Mouse (Mus musculus): ENCODE measurements at regions not wholly inside any gene's neighbourhood (a gene's known extent, or its start where the extent isn't known, plus 50 kb on each side); places are given as distances from the start of the nearest gene placed in this dataset.
A peak's percentile ranks its signal among the peaks of the same experiment; 100 is the strongest.

GRCm38 (mm10) chr1:44957125-44957524 is 354.2 kb upstream of the Col3a1 start:
- DNase-seq: no peak

DNA sequence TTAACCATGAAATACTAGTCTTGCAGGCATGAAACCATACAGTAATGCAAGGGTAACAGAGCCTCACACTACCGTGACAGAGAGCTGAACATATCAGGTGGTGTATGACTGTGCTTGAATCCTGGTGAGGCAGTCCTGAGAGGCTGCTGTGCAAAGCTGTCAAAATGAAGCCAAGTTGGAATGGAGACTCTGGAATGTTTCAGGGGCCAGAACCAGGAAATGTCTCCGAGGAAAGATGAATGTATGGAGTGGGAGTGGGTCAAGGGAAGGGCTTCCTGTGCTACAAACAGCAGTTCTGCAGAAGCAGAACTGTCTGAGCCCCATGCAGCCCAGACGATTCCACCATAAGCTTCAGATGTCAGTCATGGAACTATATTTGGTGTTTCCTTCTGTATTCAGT is 324.2 kb upstream of the Col3a1 start:
- no peak for DNase-seq

DNA sequence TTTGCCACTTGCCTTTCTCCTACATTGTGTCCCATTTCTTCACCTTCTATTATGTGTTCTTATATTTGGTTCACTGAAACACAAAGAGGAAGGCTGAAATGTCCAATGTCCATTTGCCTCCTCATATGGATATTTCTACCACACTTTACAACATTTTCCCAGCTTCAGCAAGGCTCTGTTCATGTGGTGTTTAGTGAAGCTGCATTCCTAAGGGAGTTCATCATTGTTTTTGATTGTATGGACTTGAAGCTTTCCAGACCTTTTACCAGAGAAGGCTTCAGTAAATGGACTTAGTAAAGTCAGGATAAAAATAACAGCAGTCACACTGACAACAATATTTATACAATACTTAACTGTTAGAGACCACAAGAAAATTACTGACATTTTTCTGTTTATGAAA is 290.8 kb upstream of the Col3a1 start:
- DNase-seq: no peak

DNA sequence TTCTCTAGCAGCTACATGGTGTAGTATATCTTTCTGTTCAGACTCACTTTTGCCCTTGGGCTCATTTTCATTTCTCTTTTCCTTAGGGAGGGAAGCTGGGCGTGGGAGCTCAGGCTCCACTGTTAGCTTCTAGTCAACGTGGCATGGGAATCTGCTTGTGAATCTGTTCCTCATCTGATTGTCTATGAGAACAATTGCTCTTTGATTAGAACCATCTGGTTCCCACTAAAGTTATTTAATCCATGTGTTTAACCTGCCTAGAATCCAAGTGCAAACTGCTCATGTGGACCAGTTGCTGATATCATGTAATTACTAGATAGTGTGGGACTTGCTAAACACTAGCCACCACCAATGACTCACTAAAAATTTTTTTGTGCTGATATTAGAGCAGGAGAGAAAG is 290.1 kb upstream of the Col3a1 start:
- DNase-seq: peak; percentile 12

DNA sequence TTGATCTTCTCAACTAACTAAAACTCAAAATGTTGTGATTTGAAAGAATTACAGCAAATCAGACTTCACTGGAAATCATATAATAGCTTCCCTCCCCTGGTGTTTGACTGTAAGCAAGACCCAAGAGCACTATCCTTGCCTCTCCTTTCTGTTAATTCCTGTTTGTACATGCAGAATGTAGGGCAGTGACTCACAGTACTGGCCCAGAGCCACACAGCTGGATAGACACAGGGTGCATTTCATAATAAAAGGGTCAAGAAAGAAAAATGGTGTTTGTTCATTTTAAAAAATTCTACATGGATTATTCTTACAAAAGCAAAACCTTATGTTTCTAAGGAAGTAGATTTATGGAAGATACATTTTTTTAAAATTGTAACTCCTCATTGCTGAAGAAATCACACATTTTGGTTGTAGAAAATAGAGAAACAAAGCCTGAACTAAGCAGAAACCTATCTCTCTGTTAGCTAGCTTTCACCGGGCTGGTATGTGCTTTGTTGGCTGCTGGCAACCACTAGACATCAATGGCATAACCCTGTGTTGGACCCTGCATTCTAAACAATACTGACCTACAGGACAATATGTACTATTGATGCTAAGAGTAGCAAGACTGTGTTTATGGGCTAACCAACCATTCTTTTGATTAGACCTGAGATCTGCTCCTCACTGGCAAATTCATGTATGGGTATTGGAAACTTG is 289.0 kb upstream of the Col3a1 start:
- peak; percentile 75 for DNase-seq

DNA sequence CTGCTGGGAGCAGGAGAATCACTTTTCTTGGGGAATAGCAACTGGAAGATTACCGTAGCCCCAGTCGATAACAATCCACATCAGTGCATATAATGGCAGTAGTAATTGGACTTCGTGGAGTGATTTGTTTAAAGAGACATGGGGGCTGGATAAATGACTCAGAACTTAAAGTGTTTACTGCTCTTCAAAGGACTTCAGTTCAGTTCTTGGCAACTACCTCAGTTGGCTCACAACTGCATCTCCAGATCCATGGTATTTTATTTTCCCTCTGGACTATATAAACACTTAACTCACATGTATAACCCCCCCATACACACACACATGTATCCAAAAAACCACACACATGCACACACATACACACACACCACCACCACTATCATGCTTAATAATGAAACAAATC is 288.0 kb upstream of the Col3a1 start:
- no peak for DNase-seq

GRCm38 (mm10) chr1:45031436-45032027 is 279.8 kb upstream of the Col3a1 start:
- DNase-seq: no peak

- DNase-seq: no peak
Measured at GRCm38 (mm10) chr1:45033343-45033742, 278.0 kb upstream of the Col3a1 start.

DNA sequence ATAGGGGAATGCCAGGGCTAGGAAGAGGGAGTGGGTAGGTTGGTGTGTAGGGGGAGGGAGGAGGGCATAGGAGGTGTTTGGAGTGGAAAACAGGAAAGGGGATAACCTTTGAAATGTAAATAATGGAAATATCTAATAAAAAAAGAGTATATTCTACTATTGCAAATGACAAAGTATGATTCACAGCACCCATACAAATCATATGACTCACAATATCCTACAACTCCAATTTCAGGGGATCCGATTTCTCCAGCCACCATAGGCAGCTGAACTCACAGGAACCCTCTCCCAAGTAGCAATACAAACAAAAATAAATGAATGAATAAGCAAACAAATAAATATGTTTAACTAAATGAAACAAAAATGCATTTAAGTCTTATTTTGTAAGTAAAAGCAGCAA is 270.0 kb upstream of the Col3a1 start:
- no peak for DNase-seq

GRCm38 (mm10) chr1:45041815-45042214 is 269.5 kb upstream of the Col3a1 start:
- no peak for DNase-seq

GRCm38 (mm10) chr1:45043245-45043926 is 268.0 kb upstream of the Col3a1 start:
- DNase-seq: peak; percentile 24

DNA sequence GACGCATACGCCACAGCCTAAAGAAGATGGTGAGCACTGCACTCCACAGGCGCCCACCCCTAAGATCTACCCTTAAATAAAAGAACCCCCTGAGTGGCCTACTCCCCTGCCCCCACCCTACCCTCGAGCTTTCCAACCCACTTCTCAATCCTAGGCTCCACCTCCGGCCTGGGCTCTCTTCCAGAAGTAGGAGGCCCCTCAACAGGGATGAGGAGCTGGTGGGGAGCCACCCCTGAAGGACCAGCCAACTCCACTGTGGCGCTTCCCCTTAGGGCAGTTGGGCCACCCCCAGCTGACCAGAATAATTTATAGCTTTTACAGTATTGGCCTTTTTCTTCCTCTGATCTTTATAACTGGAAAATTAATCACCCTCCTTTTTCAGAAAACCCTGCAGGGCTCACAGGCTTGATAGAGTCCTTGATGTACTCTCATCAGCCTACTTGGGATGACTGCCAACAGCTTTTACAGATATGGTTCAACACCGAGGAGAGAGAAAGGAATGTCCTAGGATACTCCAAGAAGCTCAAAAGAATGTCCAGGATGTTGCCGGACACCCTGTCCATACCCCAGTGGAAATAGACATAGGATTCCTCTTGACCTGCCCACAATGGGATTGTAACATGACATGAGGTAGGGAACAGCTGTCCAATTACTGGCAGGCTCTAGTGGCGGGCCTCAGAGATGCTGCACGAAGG is 220.3 kb upstream of the Col3a1 start:
- DNase-seq: no peak

GRCm38 (mm10) chr1:45100966-45101365 is 210.4 kb upstream of the Col3a1 start:
- DNase-seq: no peak

DNA sequence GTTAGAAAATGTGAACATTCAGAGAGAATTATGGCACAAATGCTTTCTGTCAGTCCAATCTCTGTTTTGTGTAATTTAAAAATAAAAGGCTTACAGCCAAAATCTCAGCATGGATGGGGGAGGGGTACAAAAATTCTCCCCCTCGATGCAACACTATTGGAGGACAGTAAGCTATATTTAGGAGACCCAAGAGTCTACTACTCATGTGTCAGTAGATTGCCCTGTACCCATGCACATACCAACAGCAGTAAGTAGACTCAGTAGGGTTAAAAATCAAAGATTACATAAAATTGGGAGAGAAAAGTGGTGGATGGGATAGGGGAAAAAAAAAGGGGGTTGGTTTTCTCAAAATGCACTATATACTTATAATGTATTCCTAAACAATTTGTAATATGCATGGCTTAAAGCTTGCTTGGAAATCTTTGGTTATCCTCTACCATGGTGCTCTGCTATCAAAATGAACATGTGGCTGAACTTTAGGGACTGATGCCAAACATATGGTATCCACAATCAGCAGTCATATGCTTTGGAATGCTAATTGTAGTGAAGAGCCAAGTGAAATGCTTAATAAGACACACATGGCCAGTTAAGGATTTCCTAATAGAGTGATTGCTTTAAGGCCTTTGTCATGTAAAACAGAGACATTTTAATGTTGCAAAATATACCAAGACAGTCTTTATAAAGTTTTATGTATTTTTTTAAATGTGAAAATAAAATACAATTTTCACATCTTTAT is 194.8 kb upstream of the Col3a1 start:
- no peak for DNase-seq

DNA sequence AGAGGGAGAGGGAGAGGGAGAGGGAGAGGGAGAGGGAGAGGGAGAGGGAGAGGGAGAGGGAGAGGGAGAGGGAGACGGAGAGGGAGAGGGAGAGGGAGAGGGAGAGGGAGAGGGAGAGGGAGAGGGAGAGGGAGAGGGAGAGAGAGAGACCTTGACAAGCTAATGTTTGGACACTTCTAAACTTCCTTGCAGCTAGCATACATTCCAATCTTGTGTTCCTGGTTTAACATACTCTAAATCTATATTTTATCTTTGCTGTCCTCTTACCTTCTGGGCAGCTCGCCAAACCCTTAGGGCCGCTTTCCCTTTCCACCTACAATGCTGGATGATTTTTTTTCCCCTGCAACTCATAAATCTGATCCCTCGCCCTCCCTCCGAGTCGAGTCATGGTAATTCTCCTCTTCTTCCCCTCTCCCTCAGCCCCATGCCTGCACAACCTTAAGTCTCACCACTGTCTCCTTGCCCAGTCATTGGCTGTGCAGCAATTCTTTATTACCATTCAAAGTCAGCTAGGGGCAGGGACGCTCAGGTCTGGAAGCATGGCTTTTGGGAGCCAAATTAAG is 176.1 kb upstream of the Col3a1 start:
- no peak for DNase-seq

DNA sequence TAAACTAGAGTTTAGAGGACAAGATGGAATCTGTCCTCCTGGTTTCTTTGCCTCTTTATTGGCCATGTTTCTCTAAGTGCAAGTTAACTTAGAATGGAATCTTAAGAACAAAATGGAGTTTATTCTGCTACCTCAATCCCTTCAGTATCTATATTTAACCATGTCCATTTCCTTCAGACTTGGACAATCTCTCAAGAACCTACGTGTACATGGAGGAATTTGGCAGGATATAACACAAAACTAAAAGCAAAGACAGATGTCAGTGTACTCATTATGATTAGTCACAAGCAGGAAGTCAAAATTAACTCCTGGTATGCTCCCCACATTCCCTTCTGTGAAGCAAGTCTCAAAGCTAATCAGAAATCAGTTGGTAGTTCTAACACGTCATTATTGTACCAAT is 164.3 kb upstream of the Col3a1 start:
- DNase-seq: no peak

DNA sequence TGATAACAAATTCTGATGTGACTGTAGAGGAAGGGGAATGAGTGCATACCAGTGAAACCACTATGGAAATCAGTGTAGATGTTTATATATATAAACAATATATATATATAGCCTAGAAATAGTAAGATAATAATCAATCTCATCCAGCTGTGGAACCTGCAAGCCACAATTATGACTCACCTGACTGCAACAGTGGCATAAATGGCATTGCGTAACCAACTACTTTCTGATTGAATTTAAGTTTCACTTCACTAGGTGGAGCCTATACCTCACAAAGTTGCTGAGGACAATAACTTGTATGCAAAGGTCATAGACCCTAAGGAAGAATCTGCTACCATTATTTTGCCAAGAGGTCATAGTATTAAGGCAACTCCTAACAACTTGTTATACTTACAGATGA is 129.7 kb upstream of the Col3a1 start:
- DNase-seq: no peak

- no peak for DNase-seq
Measured at GRCm38 (mm10) chr1:45185341-45185740, 126.0 kb upstream of the Col3a1 start.

GRCm38 (mm10) chr1:45207926-45208325 is 103.4 kb upstream of the Col3a1 start:
- DNase-seq: no peak

DNA sequence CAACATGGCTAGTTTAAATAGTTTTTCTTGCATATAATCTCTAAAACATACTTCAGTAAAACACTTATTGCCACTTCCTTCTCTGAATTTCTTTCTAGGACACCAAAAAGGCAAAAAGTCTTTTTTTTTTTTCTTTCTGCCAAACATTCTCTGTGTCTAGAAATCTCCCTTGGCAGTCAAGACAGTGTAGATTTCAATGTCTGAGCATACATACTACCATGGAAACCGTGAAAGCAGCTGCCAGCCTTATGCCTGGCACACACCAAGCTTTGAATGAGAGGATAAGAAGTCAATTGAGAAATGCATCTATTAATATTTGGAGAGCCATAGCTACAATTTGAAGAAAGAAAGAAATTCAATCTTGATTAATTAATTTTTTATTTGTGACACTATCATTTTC is 95.1 kb upstream of the Col3a1 start:
- DNase-seq: no peak

All from gastrocnemius, postnatal 25 days (tissue).